Mouse (Mus musculus) hindbrain, embryonic 11.5 days (tissue): Measurements from ENCODE around the gene Wdr5. TPM values are rescaled to one million over a fixed set of nuclear protein-coding genes. Genes with fewer than 3 reads are reported as not detected.
A peak's percentile ranks its signal among the peaks of the same experiment; 100 is the strongest.

Source experiments
- ATAC-seq: fragments of 200-750 bp; cut with Nextera tagmentation; 2 replicates; pipeline ENCODE4 v1.8.0; 2017; ENCODE audit warnings: mild to moderate bottlenecking, moderate TSS enrichment, moderate library complexity; ENCODE audit not compliant: low FRiP score
- DNase-seq: peaks from one replicate; pipeline ENCODE4 v3.0.0-alpha.2; 2015; ENCODE audit warnings: low spot score
- H3K27ac ChIP-seq: fragments of 300-500 bp; sonication (generic); 2 replicates; pipeline ENCODE4 v1.5.1; 2014; ENCODE audit warnings: mild to moderate bottlenecking, low read depth, low read length
- H3K27me3 ChIP-seq: fragments of 300-500 bp; sonication (generic); 2 replicates; pipeline ENCODE4 v1.6.1; 2014; ENCODE audit warnings: mild to moderate bottlenecking, low read length, moderate library complexity, mixed read lengths; ENCODE audit not compliant: control insufficient read depth, insufficient read depth
- H3K36me3 ChIP-seq: fragments of 300-500 bp; sonication (generic); 2 replicates; pipeline ENCODE4 v1.6.1; 2014; ENCODE audit warnings: mild to moderate bottlenecking, low read length, moderate library complexity, mixed read lengths; ENCODE audit not compliant: control insufficient read depth, insufficient read depth
- H3K4me1 ChIP-seq: fragments of 300-500 bp; sonication (generic); replicated peaks from 2 replicates; pipeline ENCODE4 v1.6.1; 2014; ENCODE audit warnings: low read length, mixed read lengths; ENCODE audit not compliant: control insufficient read depth, insufficient read depth
- H3K4me2 ChIP-seq: fragments of 300-500 bp; sonication (generic); replicated peaks from 2 replicates; pipeline ENCODE4 v1.6.1; 2014; ENCODE audit warnings: mild to moderate bottlenecking, low read depth, low read length
- H3K4me3 ChIP-seq: fragments of 300-500 bp; sonication (generic); 2 replicates; pipeline ENCODE4 v1.5.1; 2014; ENCODE audit warnings: low read depth, low read length
- H3K9ac ChIP-seq: fragments of 300-500 bp; sonication (generic); 2 replicates; pipeline ENCODE4 v1.6.1; 2014; ENCODE audit warnings: low read depth, low read length
- H3K9me3 ChIP-seq: fragments of 300-500 bp; sonication (generic); 2 replicates; pipeline ENCODE4 v1.6.1; 2016; ENCODE audit warnings: low read length; ENCODE audit not compliant: control insufficient read depth
- WGBS: fragments of 180-500 bp; shearing (Covaris S2); extraction: QIAGEN DNeasy Blood & Tissue Kit; methylation state at CpG from one replicate; pipeline ENCODE4 v1.1.7; 2014; 5-methylcytosine and 5-hydroxymethylcytosine counted together
- polyA plus RNA-seq: library from polyadenylated mRNA; unstranded; fragments of >200 nt; fragmentation: Nextera tagmentation; extraction: Ambion mirVana; gene quantifications from 2 replicates; pipeline ENCODE4 v1.2.1, GENCODE M21; 2014

Gene Wdr5
- polyA plus RNA-seq, 1 experiment from 2014 or later = 58.6 TPM

- Histone ChIP-seq H3K9ac (no peak overlapping the region), H3K36me3 (no peaks in the 10 kb centered on the region), H3K4me2 (no peak overlapping the region), H3K4me1 (0 out of 2 replicates have a peak, but pooled peaks cover 6% of the 10 kb centered on the region), H3K9me3 (no peaks in the 10 kb centered on the region), H3K4me3 (no peak overlapping the region), H3K27me3 (0 out of 2 replicates have a peak, but pooled peaks cover 4% of the 10 kb centered on the region), H3K27ac (peak overlapping the region; percentile 54; the same call in 1 of the 2 replicates)
- 63% methylated on average over 8 of the region's 8 CpGs for WGBS
- DNase-seq (peak; percentile 20), ATAC-seq (no peak)
These were observed 57.4 kb downstream of the Wdr5 start for GRCm38 (mm10) chr2:27572261-27572793.

- ATAC-seq (peak; percentile 71; the same call in 1 of the 2 replicates), DNase-seq (peak; percentile 74)
- WGBS = 60% methylated on average over 18 of the region's 18 CpGs
- Histone ChIP-seq H3K27me3 (0 out of 2 replicates have a peak, but pooled peaks cover 4% of the 10 kb centered on the region), H3K4me2 (no peak overlapping the region), H3K27ac (peak overlapping the region; percentile 45; the same call in 1 of the 2 replicates), H3K9me3 (no peaks in the 10 kb centered on the region), H3K4me3 (no peak overlapping the region), H3K36me3 (no peaks in the 10 kb centered on the region), H3K9ac (no peak overlapping the region), H3K4me1 (0 out of 2 replicates have a peak, but pooled peaks cover 6% of the 10 kb centered on the region)
These were observed 58.1 kb downstream of the Wdr5 start for GRCm38 (mm10) chr2:27572928-27573627.

GRCm38 (mm10) chr2:27573628-27573966 lies 58.6 kb downstream of the Wdr5 start:
- Histone ChIP-seq H3K27ac (0 out of 2 replicates have a peak overlapping the region, but pooled peaks have one; percentile 45), H3K36me3 (no peaks in the 10 kb centered on the region), H3K4me2 (no peak overlapping the region), H3K27me3 (0 out of 2 replicates have a peak, but pooled peaks cover 2% of the 10 kb centered on the region), H3K9me3 (no peaks in the 10 kb centered on the region), H3K4me1 (0 out of 2 replicates have a peak, but pooled peaks cover 6% of the 10 kb centered on the region), H3K4me3 (no peak overlapping the region), H3K9ac (no peak overlapping the region)
- ATAC-seq (no peak), DNase-seq (no peak)
- 79% methylated on average over 8 of the region's 8 CpGs for WGBS

GRCm38 (mm10) chr2:27576416-27576815 lies 61.5 kb downstream of the Wdr5 start:
- Histone ChIP-seq H3K4me1 (0 out of 2 replicates have a peak, but pooled peaks cover 6% of the 10 kb centered on the region), H3K27ac (no peak overlapping the region), H3K9me3 (no peaks in the 10 kb centered on the region), H3K4me2 (no peak overlapping the region), H3K4me3 (no peak overlapping the region), H3K9ac (no peak overlapping the region), H3K27me3 (0 out of 2 replicates have a peak, but pooled peaks cover 2% of the 10 kb centered on the region), H3K36me3 (no peaks in the 10 kb centered on the region)
- 85% methylated on average over 4 of the region's 4 CpGs for WGBS
- DNase-seq (no peak), ATAC-seq (no peak)

GRCm38 (mm10) chr2:27578552-27578951 lies 63.6 kb downstream of the Wdr5 start:
- Histone ChIP-seq H3K9ac (no peak overlapping the region), H3K4me2 (no peak overlapping the region), H3K36me3 (no peaks in the 10 kb centered on the region), H3K27me3 (0 out of 2 replicates have a peak, but pooled peaks cover 2% of the 10 kb centered on the region), H3K4me3 (no peak overlapping the region), H3K27ac (no peak overlapping the region), H3K9me3 (no peaks in the 10 kb centered on the region), H3K4me1 (0 out of 2 replicates have a peak, but pooled peaks cover 2% of the 10 kb centered on the region)
- 86% methylated on average over 4 of the region's 4 CpGs for WGBS
- ATAC-seq (no peak), DNase-seq (no peak)

GRCm38 (mm10) chr2:27582112-27582511 lies 67.2 kb downstream of the Wdr5 start:
- H3K4me2 ChIP-seq = no peak overlapping the region
- H3K36me3 ChIP-seq = no peaks in the 10 kb centered on the region
- H3K9me3 ChIP-seq = no peaks in the 10 kb centered on the region
- H3K27ac ChIP-seq = no peak overlapping the region
- no peak overlapping the region for H3K9ac ChIP-seq
- 0 out of 2 replicates have a peak, but pooled peaks cover 2% of the 10 kb centered on the region for H3K4me1 ChIP-seq
- no peak overlapping the region for H3K4me3 ChIP-seq
- no peaks in the 10 kb centered on the region for H3K27me3 ChIP-seq
- 69% methylated on average over 11 of the region's 11 CpGs for WGBS
- ATAC-seq = no peak
- no peak for DNase-seq

- 93% methylated on average over 2 of the region's 2 CpGs for WGBS
- Histone ChIP-seq H3K4me2 (no peak overlapping the region), H3K27me3 (no peaks in the 10 kb centered on the region), H3K4me3 (no peak overlapping the region), H3K27ac (no peak overlapping the region), H3K36me3 (no peaks in the 10 kb centered on the region), H3K9me3 (no peaks in the 10 kb centered on the region), H3K9ac (no peak overlapping the region), H3K4me1 (0 out of 2 replicates have a peak, but pooled peaks cover 2% of the 10 kb centered on the region)
- DNase-seq (no peak), ATAC-seq (no peak)
These were observed 68.1 kb downstream of the Wdr5 start for GRCm38 (mm10) chr2:27583019-27583418.

- no peaks in the 10 kb centered on the region for H3K9me3 ChIP-seq
- 93% methylated on average over 13 of the region's 13 CpGs for WGBS
These were observed 69.6 kb downstream of the Wdr5 start for GRCm38 (mm10) chr2:27584546-27584945.

More at GRCm38 (mm10) chr2:27584546-27584945, 69.6 kb downstream of the Wdr5 start:
- H3K27me3 ChIP-seq = no peaks in the 10 kb centered on the region
- H3K9ac ChIP-seq = no peak overlapping the region
- H3K4me1 ChIP-seq = 0 out of 2 replicates have a peak, but pooled peaks cover 2% of the 10 kb centered on the region
- no peak for DNase-seq
- H3K27ac ChIP-seq = no peak overlapping the region
- no peak overlapping the region for H3K4me2 ChIP-seq
- no peak for ATAC-seq
- H3K4me3 ChIP-seq = no peak overlapping the region
- H3K36me3 ChIP-seq = no peaks in the 10 kb centered on the region
